Mouse (Mus musculus): ENCODE data around the gene Zfp750.

Zfp750 gene

GRCm38 (mm10) chr11:121519131-121519530, at the start of gene Zfp750:
Gene Zfp750, minus strand, starts transcription at chr11:121519333.
- peak; percentile 32 to 61 for DNase-seq

GRCm38 (mm10) chr11:121564265-121564664, 45.1 kb upstream of the Zfp750 start:
- no peak for DNase-seq

- no peak for DNase-seq
Observed at GRCm38 (mm10) chr11:121563312-121563711, 44.2 kb upstream of the Zfp750 start.

- no peak for DNase-seq
Observed at GRCm38 (mm10) chr11:121560294-121560663, 41.1 kb upstream of the Zfp750 start.

- no peak for DNase-seq
Observed at GRCm38 (mm10) chr11:121559527-121560293, 40.6 kb upstream of the Zfp750 start.

GRCm38 (mm10) chr11:121558522-121558921, 39.4 kb upstream of the Zfp750 start:
- no peak for DNase-seq

GRCm38 (mm10) chr11:121557946-121558345, 38.8 kb upstream of the Zfp750 start:
- no peak for DNase-seq

- DNase-seq, result no peak
Observed at GRCm38 (mm10) chr11:121556727-121557126, 37.6 kb upstream of the Zfp750 start.

GRCm38 (mm10) chr11:121553458-121553857, 34.3 kb upstream of the Zfp750 start:
- DNase-seq, result no peak

- DNase-seq, result no peak
Observed at GRCm38 (mm10) chr11:121552846-121553457, 33.8 kb upstream of the Zfp750 start.

GRCm38 (mm10) chr11:121552167-121552566, 33.0 kb upstream of the Zfp750 start:
- DNase-seq, result peak; percentile 47 to 57

- no peak for DNase-seq
Observed at GRCm38 (mm10) chr11:121551206-121551799, 32.2 kb upstream of the Zfp750 start.

GRCm38 (mm10) chr11:121549843-121550647, 30.9 kb upstream of the Zfp750 start:
- DNase-seq, result no peak

GRCm38 (mm10) chr11:121548996-121549842, 30.1 kb upstream of the Zfp750 start:
- DNase-seq, result peak; percentile 38 to 49

- DNase-seq, result no peak
Observed at GRCm38 (mm10) chr11:121547925-121548324, 28.8 kb upstream of the Zfp750 start.

- no peak for DNase-seq
Observed at GRCm38 (mm10) chr11:121547234-121547633, 28.1 kb upstream of the Zfp750 start.

GRCm38 (mm10) chr11:121545398-121546034, 26.4 kb upstream of the Zfp750 start:
- DNase-seq, result no peak

- DNase-seq, result no peak
Observed at GRCm38 (mm10) chr11:121544755-121545397, 25.7 kb upstream of the Zfp750 start.

GRCm38 (mm10) chr11:121543922-121544321, 24.8 kb upstream of the Zfp750 start:
- peak; percentile 74 to 81 for DNase-seq

GRCm38 (mm10) chr11:121543287-121543856, 24.2 kb upstream of the Zfp750 start:
- peak; percentile 35 to 47 for DNase-seq

- no peak for DNase-seq
Observed at GRCm38 (mm10) chr11:121542471-121542870, 23.3 kb upstream of the Zfp750 start.

Data from kidney, adult 8-10 months (tissue).